Mouse (Mus musculus): ENCODE data around the gene Tcte2.

The Tcte2 gene

DNA sequence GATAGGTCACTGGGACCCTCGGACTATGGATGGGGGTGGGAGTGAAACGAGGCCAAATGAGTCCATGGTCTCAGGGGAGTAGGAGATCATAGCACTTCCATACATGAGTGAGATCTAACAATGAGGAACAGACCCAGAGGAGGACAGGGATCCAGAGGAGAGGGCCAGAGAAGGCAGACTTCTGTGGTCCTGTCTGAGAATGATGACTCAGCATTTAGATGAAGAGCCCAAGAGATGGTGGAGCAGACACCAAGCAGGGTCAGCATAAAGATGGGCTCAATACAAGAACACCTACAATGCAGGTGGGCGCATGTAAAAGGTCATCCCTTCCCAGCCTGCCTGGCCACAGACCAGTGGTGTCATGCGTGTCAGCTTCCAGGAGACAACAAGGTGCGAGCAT, 41.4 kb downstream of the Tcte2 start:
- DNase-seq (ENCODE audit: low read depth, low spot score): no peak

DNA sequence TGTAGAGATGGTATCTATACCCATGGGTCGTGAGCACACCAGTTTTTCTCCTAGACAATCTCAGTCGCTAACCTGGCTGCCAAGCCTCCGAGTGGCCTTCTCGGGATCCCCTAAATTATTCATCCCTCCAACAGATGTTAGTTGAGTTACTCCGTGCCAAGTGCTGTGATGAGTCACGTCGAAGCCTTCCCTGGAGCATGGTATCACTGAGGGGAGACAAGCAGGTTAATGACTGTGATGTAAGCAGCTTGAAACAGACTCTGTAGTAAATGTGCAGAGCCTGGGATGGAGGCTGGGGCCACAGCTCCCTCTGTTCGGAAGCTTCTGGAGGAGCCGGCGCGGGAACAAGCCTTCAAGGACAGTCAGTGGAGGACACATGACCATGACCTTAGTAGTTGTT, 44.2 kb downstream of the Tcte2 start:
- DNase-seq (ENCODE audit: low read depth, low spot score): no peak

DNA sequence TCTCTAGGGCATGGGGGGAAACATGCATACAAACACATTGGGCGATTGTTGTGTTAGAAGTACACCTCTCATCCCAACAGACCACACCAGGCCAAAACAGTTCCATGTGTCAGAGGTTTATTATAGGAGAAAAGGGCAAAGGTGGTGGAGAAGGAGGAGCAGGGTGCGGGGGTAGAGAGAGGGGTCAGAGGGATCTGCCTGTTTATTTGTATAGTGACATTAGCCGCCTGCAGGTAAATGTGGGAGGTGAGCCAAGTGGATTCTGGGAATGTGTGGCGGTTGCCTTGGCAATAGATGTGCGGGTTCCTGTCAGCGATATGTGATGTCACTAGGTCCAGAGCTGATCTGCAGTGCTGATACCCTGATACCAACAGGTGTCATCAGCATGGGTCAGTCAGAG, 45.3 kb downstream of the Tcte2 start:
- DNase-seq (ENCODE audit: low read depth, low spot score): no peak

DNA sequence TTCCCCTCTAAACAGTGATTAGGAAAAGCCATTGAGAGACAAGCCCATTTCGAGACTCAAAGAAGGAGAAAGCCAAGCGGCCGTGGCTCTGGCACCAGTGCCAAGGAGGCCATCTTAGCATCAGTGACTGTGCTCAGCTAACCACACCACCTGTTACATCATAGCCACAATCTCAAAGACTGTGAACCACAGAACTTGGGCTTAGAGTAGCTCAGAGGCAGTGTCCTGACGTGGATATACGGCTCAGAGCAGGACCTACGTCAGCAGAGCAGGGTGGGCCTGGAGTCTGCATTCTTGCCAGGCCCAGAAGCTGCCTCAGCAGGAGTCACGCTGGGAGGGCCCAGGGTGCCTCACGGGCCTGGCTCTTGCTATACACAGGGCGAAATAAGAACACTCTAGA, 46.1 kb downstream of the Tcte2 start:
- no peak for DNase-seq (ENCODE audit: low read depth, low spot score)

DNA sequence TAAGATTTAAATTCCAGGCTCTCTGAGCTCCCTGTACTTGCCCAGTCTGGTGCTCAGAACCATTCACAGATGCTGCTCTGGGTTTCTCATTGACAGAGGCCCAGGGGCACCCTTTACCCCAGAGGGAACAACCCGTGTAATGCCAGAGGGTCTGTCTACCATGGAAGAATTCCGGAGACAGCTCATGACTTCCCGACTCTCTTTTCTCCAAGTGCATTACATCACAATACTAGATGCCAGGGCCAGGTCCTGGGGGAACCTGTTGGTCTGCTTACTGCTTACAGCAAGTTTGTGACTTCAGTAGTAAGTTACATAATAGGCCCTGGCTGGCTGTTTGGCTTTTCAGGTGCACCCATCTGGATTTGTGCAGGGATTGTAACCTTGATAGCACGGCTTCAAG, 47.0 kb downstream of the Tcte2 start:
- no peak for DNase-seq (ENCODE audit: low read depth, low spot score)

DNA sequence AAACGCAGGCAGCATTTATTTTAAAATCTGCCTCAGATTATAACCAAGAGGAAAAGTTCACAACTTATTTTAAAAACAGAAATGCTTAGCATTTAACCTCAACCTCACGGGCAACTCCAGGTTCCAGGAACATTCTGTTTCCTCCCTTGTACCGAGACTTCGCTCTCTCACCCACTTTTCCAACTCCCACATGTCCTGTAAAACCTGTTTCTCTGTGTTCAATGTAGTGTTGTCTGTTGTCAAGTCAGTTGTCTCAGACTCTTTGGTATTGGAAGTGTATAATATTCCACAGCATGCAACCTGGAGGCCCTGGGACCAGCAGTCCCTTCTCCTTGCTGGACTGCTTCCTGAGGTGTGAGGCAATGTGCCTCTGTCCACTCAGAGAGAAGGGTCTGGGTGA, 47.5 kb downstream of the Tcte2 start:
- no peak for DNase-seq (ENCODE audit: low read depth, low spot score)

DNA sequence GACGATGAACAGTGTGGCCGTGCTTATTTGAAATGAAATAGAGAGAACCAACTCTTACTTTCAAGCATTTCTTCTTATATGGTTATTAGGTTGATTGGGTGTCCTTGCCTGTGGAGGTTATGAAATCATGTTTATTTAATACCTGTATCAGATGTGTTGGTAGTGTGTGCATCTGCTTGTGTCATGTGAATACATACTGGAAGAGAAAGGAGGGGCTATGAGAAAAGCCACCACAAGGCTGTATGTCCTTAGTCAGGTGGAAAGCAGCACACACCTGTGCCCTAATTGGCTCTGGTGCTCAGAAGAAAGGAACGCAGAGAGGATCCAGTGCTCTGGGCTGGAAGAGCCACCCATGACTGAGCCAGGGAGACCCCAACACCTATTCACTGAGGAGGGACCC, 49.1 kb downstream of the Tcte2 start:
- DNase-seq (ENCODE audit: low read depth, low spot score): no peak

DNA sequence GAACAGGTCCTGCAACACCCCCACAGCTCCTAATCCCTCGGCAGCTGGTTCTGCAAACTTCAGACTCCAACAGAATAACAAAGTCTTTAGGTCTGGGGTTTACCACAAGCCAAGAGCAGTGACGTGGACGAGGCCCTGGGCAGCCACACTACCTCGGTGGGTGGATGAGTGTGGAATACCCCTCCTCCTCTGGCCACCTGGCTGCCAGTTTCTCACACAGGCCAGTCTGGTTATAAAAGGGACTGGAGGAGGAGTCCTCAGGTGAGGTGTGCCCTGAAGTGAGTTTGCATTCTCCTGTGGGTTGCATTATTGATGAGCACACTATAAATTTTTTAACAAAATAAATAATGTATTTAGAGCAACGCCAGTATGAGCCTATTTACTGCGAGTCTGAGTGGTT, 49.5 kb downstream of the Tcte2 start:
- no peak for DNase-seq (ENCODE audit: low read depth, low spot score)

DNA sequence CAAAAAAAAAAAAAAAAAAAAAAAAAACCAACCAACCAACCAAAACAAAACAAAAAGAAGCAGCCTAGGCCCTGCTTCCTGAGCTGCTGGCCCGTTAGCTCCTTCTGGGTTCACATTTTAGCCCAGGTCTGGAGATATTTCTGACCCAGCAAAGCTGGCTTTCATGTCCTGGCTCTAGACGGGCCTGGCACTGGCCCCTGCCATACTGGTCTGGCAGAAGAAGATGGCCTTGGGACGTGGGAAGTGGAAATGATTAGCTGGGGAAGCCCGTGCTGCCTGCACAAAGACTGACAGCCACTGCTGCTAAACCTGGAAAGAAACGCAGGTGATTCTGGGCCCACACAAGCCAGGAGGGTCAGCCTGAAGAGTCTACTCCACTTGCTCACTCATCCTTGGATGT, 50.5 kb downstream of the Tcte2 start:
- no peak for DNase-seq (ENCODE audit: low read depth, low spot score)

DNA sequence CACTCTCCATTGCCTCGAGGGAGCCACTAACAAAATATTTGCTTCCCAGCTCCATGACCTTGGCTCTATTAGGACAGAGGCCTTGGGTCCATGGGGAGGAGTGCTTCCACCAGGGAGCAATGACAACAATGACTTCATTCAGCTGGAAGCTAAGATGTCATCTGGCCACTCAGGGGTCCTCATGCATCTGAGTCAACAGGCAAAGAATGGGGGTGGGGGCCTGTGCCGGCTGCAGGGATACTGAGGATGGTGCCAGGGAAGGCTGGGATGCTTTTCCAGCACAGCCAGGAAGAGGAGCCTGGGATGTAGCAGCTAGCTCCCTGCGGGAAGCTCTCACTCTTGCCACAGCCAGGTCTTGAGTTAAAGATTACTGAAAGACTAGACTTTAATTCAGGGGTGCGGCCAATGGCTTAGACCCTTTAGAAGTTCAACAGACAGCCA, 56.1 kb downstream of the Tcte2 start:
- DNase-seq (ENCODE audit: low read depth, low spot score): no peak

DNA sequence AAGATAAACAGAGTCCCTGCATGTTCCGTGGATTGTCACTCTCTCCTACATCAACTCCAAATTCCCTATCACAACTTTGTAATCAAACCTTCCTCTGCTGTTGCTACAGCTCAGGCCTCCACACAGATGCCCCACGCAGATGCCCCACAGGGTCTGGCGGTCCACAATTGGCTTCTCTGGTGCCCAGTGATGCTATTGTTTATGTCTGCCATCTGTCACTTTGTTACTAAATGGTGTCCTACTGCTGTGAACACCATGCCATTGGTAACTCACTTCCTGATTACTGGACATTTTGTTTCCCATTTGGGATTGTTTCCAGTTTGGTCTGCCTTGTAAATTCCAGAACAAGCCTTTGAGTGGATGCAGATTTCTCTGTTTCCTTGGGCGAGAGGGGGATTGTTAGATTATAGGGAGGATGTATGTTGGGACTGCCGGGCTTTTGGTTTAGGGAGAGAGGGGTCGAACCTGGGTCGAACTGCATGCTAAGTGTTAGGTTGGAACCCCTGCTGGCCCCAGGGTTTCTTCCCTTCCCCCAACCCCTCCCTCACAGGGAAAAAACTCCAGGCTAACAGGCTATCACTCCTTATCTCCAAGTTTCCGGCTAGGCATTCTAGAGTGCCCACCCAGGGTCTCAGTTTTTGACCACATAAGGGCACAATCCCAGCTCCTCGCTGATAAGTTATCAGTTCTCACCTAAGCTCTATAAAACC, 57.9 kb downstream of the Tcte2 start:
- no peak for DNase-seq (ENCODE audit: low read depth, low spot score)

DNA sequence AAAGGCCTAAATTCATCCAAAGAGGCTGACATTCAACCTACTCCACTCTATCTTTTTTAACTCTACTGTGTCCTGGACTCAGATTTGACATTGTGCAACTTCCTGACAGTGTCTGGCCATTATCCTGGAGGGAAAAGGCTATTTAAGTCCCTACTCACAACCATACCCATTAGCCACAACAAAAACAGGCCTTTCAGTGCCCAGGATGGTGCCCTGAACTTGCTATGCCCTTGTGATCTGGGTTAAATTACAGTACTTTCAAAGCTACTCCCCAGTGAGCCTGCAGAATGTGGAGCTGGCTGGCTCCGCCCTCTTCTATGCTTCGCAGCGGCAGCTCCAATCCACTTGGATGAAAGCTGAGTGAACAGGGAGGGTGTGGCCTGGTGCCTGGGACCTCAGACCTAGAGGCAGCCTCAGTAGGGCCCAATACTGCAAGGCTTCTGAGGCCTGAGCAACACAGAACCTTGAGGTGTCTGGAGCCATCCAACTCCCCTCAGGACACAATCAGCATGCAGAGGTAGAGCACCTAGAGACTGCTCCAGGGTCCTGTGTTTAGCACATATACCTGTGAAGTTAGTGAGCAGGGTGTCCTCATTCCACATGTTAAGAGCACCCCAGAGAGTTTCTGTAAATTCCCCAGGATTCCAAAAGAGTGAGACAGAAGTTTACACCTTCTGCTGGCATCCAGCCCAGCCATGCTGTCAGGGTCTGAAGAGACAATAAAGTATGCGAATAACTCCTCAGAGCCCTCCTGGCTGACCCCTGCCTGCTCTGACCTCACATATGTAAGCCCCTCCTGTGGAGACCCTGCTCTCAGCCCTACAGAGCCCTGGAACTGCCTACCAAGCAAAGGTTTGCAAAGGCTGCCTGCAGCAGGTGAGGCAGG, 61.3 kb downstream of the Tcte2 start:
- DNase-seq (ENCODE audit: low read depth, low spot score): no peak

DNA sequence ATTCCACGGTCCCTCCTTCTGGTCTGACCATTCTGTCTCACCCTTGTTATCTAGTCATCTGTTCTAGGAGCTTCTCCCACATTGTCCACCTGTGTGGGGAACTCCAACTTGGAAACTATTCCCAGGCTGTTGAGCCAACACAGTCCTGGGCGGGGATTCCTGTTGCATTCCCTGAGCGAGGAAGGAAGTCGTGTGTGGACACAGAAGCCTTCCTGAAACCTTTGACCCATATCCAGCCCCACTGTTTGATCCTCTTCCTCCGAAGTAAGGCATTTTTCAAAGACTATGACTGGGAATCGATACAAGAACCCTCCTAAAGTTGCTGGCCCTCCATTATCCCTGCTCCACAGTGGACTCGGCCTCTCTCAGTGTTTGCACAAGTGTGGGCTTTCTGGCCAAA, 61.9 kb downstream of the Tcte2 start:
- DNase-seq (ENCODE audit: low read depth, low spot score): no peak

DNA sequence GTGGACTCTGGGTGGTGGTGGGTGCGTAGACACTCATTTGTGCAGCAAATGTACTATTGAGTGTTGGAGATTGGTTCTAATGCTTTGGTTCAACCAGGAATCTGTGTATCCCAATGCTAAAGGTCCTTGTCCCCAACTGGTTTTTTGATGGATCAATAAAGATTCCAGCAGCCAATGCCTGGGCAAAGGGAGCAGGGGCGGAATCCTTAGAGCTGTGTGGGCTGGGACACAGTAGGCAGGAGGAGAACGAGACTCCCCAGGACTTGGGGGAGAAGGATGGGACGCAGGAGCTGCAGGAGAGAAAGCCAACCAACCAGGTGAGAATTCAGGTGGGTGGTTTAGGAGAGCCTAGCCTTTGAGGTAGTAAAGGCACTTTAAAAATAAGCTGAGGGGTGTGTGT, 63.4 kb downstream of the Tcte2 start:
- DNase-seq (ENCODE audit: low read depth, low spot score): no peak

DNA sequence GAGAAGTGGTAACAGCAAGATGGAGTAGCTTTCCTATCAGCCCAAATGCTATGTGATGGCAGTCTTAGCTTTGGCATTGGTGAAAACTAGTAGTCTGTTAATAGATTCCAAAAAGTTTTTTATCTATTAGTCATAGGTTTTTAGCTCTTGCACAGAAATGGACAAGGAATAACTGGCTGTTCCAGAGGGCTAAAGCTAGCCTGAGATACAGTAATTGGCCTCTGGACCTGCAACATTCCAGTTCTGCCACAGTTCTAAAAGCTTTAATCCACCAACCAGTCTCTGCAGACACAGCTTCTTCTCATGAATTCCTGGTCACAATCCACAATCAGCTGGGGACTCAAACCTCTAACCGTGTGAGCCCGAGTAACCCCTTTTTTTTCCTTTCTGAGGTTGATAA, 64.0 kb downstream of the Tcte2 start:
- DNase-seq (ENCODE audit: low read depth, low spot score): no peak

DNA sequence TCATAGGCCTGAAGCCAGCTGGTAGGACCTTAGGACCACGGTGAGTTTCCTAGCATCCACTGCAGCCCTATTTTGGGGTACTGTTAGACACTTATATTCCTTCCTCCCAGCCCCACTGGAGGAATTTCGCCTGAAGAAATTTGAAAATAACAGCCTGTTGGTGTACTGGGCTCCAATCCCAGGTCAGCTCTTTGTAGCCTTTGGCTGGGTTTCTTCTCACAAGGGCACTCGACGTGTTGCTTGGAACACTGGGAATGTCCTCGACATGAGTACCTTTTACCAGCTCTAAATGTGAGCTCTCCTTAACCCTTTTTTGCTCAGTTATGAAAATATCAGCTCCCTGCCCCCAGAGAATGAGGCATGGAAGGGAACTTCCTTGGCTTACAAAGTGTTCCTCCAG, 65.7 kb downstream of the Tcte2 start:
- no peak for DNase-seq (ENCODE audit: low read depth, low spot score)

DNA sequence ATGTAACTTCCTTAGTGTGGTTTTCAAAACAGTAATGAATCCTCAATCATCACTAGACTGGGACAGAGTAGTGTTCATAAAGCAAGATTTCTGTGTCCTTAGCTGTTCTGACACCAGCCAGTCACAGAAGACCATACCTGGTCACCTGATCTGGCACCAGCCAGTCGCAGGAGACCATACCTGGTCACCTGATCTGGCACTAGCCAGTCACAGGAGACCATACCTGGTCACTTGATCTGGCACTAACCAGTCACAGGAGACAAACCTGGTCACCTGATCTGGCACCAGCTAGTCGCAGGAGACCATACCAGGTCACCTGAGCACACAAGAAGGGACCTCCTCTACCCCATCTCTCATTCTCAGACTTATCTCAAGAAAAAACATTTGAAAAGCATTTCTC, 66.4 kb downstream of the Tcte2 start:
- DNase-seq (ENCODE audit: low read depth, low spot score): no peak

DNA sequence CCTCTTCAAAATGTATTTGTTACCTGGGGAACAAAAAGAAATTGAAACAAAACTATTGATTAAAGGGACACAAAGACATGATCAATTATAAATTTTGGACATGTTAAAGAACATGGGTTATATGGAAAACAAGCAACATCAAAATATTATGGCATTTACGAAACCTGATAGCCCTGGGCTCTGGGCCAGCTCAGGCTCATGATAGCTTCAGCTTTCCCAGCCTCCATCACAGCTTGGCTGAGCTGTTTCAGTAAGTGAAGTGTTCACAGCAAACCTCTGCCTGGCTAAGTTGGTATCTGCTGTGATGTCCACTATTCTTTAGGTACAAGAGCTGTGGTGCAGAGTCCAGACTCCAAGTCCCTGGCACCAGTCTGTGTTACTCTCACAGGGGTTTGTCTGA, 67.4 kb downstream of the Tcte2 start:
- DNase-seq (ENCODE audit: low read depth, low spot score): no peak

DNA sequence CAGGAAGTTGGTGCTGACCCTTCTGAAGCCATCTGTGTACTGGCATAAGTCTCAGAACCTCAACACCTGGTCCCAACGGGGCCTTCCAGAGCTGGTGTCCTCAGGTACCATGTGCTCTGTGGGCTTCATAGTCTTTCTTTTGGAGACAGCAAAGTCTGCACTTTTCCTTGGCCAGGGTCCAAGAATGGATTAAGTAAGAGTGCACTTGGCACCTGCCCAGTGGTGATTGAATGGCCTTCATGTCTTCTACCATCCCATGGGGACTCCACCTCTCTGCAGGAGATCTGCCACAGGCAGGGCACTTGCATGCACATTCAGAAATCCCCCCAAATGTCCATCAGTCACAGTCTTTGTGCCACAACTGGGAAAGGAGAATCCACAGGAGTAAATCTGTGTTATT, 74.0 kb downstream of the Tcte2 start:
- no peak for DNase-seq (ENCODE audit: low read depth, low spot score)

DNA sequence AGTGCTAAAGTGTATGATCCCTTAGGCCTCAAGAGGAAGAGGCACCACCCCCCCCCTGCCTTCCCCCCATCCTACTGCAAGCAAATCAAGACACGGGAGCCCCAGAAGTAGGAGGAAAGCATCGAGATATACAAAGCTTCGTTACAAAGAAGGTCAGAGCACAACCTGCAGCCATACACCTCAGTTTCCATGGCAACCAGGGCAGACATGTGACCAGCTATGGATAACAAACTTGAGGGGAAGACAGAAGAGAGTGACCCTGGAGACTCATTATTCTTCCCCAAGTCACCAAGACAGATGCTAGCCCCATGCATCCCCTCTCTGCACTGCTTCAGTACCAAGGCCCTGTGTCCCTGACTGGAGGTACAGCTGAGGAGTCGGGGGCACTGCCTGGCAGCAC, 74.5 kb downstream of the Tcte2 start:
- DNase-seq (ENCODE audit: low read depth, low spot score): no peak

DNA sequence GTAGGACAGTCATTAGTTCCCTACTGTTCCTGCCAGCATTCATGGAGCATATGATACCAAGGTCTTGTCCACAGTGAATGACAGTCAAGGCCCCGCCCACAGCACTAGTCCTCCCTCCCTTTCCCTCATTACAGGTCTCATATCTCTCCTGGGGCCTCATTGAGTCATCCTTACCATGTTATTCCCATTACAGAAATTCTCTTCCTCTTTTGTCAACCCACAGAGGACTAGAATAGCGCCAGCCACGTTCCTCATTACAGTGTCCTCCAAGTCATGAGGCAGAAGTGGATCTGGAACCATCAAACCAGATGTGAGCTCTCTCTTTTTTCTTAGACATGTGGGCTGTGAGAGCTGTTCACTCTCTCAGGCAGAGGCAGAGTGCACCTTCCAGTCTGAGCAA, 76.0 kb downstream of the Tcte2 start:
- DNase-seq (ENCODE audit: low read depth, low spot score): no peak

DNA sequence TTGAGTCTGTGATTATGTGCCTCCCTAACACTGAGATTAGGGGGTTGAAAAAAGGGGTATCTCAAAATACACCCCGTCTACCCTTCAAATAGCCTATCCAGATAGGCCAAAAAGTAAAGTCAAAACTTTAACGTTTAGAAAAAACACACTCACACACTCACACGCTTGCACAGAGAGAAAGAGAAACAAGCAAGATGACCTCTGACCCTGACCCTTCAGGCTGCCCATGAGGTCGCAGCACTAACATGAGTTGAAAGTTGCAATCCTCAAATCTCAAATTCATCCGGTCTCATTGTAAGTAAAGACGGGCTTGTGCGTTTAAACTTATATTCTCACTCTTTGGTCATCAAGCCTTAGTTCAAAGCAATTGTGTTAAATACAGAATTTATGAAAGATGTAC, 77.4 kb downstream of the Tcte2 start:
- DNase-seq (ENCODE audit: low read depth, low spot score): no peak

All from retina, postnatal 7 days (tissue).